Mouse (Mus musculus): ENCODE results near the gene Cdh13.

DNA sequence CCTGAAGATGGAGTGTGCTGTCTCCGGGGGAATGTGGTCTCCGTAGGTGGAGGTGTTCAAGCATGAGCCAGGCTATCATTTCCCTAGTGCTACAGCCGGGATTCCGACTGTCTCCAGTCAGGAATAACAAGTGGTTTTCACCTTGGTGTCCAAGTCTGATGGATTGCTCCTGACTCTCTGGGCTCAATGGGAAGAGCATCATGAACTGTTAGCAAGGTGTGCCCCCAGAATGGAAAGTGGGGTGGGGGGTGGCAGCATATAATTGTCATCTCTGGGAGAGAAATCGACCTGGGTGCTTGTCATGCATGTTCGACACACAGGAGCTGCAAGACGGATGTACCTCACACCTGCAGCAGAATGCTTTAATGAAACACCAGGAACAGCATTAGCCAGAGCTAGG is 47.9 kb upstream of the Cdh13 start:
- TF ChIP-seq CTCF (IDR thresholded peaks at IDR 0.05; ENCODE audit: low read depth): no peak
- no peak for TF ChIP-seq EP300 (IDR thresholded peaks at IDR 0.05; ENCODE audit: low read depth)

Measured in liver, postnatal 0 days (tissue).